Mouse (Mus musculus): Measurements from ENCODE around the gene Psme3. TPM values are rescaled to one million over a fixed set of nuclear protein-coding genes. Genes with fewer than 3 reads are reported as not detected.

Psme3 gene
- polyA plus RNA-seq, 2 experiments: 123 to 135 TPM

- WGBS (ENCODE audit: insufficient replicate concordance): 66% methylated on average over 8 of the region's 8 CpGs
- no peaks in the 10 kb centered on the region for H3K27me3 ChIP-seq (ENCODE audit: control insufficient read depth, insufficient read depth, low read length)
- no peaks in the 10 kb centered on the region for H3K9me3 ChIP-seq (ENCODE audit: control insufficient read depth, low read length)
- DNase-seq (ENCODE audit: low read depth in 3 of 3, low spot score in 3 of 3) (no peak), ATAC-seq (ENCODE audit: insufficient read depth) (no peak)
- H3K4me3 ChIP-seq (ENCODE audit: insufficient read depth in 1 of 2, low read depth in 2 of 2, low read length in 2 of 2): no peak within 1 kb of the TSS
- no peak within 1 kb of the TSS for H3K9ac ChIP-seq (replicated peaks)
- no peaks in the 10 kb centered on the region for H3K36me3 ChIP-seq (replicated peaks; ENCODE audit: control insufficient read depth, insufficient read depth, low read depth)
- peaks cover 2 to 19% of the 10 kb centered on the region in 2 experiments; a peak in 3 of 4 replicates for H3K4me1 ChIP-seq (replicated peaks; ENCODE audit: control insufficient read depth in 2 of 2, insufficient read depth in 2 of 2, low read length in 1 of 2)
- TF ChIP-seq CTCF (IDR thresholded peaks at IDR 0.05; ENCODE audit: low read depth) (no peak), EP300 (IDR thresholded peaks at IDR 0.05; ENCODE audit: low read depth) (no peak)
- H3K4me2 ChIP-seq (ENCODE audit: low read depth): no peak within 1 kb of the TSS
- no peak within 1 kb of the TSS for H3K27ac ChIP-seq
These were observed 51.4 kb downstream of the Psme3 start, which contains the start of gene G6pc for GRCm38 (mm10) chr11:101367326-101367935. TSS of gene G6pc (plus strand) at chr11:101367561.

GRCm38 (mm10) chr11:101370141-101370540 lies 54.1 kb downstream of the Psme3 start:
- DNase-seq (ENCODE audit: low read depth in 3 of 3, low spot score in 3 of 3): no peak
- H3K4me1 ChIP-seq (replicated peaks; ENCODE audit: control insufficient read depth in 2 of 2, insufficient read depth in 2 of 2, low read length in 1 of 2): 0 out of 4 replicates have a peak, but pooled peaks cover 0 to 2% of the 10 kb centered on the region in 2 experiments
- H3K4me3 ChIP-seq (ENCODE audit: insufficient read depth in 1 of 2, low read depth in 2 of 2, low read length in 2 of 2): no peak overlapping the region
- no peak for TF ChIP-seq EP300 (IDR thresholded peaks at IDR 0.05; ENCODE audit: low read depth)
- TF ChIP-seq CTCF (IDR thresholded peaks at IDR 0.05; ENCODE audit: low read depth): no peak
- no peak for ATAC-seq (ENCODE audit: insufficient read depth)
- WGBS (ENCODE audit: insufficient replicate concordance): 49% methylated on average over 5 of the region's 5 CpGs
- H3K27me3 ChIP-seq (ENCODE audit: control insufficient read depth, insufficient read depth, low read length): no peaks in the 10 kb centered on the region
- H3K4me2 ChIP-seq (ENCODE audit: low read depth): no peak overlapping the region
- H3K9me3 ChIP-seq (ENCODE audit: control insufficient read depth, low read length): no peaks in the 10 kb centered on the region
- no peak overlapping the region for H3K9ac ChIP-seq (replicated peaks)
- no peak overlapping the region for H3K27ac ChIP-seq
- no peaks in the 10 kb centered on the region for H3K36me3 ChIP-seq (replicated peaks; ENCODE audit: control insufficient read depth, insufficient read depth, low read depth)

Small RNA genes within 50 kb of the gene (microRNA-seq; reads per million reads assigned to microRNA genes)
- not detected for gene Gm25593

Other genes starting within 250 kb of the Psme3 start
Only the 30 nearest of the 31 such genes appear.
- 0.13 and 0.19 TPM in 2 replicates for gene Hsd17b1, start 237.8 kb upstream of the Psme3 start, polyA plus RNA-seq (2012; rRNA removed)
- 0.08 and 0.34 TPM in 2 replicates for gene Hsd17b1, start 237.8 kb upstream of the Psme3 start, polyA plus RNA-seq (2014; fragmentation: Nextera tagmentation; extraction: Ambion mirVana)
- gene Coasy, start 233.6 kb upstream of the Psme3 start, polyA plus RNA-seq (2012; rRNA removed): 16.2 and 16.7 TPM in 2 replicates
- gene Coasy, start 233.6 kb upstream of the Psme3 start, polyA plus RNA-seq (2014; fragmentation: Nextera tagmentation; extraction: Ambion mirVana): 17.7 and 19.9 TPM in 2 replicates
- gene Mlx, start 228.9 kb upstream of the Psme3 start, polyA plus RNA-seq (2012; rRNA removed): 16.8 and 18.6 TPM in 2 replicates
- 21.9 and 26.8 TPM in 2 replicates for gene Mlx, start 228.9 kb upstream of the Psme3 start, polyA plus RNA-seq (2014; fragmentation: Nextera tagmentation; extraction: Ambion mirVana)
- gene Psmc3ip, start 220.8 kb upstream of the Psme3 start, polyA plus RNA-seq (2012; rRNA removed): 7.3 and 16.8 TPM in 2 replicates
- 21.6 and 22.0 TPM in 2 replicates for gene Psmc3ip, start 220.8 kb upstream of the Psme3 start, polyA plus RNA-seq (2014; fragmentation: Nextera tagmentation; extraction: Ambion mirVana)
- 19.3 and 20.4 TPM in 2 replicates for gene Retreg3, start 196.3 kb upstream of the Psme3 start, polyA plus RNA-seq (2012; rRNA removed)
- gene Retreg3, start 196.3 kb upstream of the Psme3 start, polyA plus RNA-seq (2014; fragmentation: Nextera tagmentation; extraction: Ambion mirVana): 5.3 and 6.7 TPM in 2 replicates
- 12.4 and 13.8 TPM in 2 replicates for gene Tubg1, start 196.3 kb upstream of the Psme3 start, polyA plus RNA-seq (2012; rRNA removed)
- 32.0 and 32.4 TPM in 2 replicates for gene Tubg1, start 196.3 kb upstream of the Psme3 start, polyA plus RNA-seq (2014; fragmentation: Nextera tagmentation; extraction: Ambion mirVana)
- gene Tubg2, start 160.3 kb upstream of the Psme3 start, polyA plus RNA-seq (2012; rRNA removed): 0.13 and 0.14 TPM in 2 replicates
- gene Tubg2, start 160.3 kb upstream of the Psme3 start, polyA plus RNA-seq (2014; fragmentation: Nextera tagmentation; extraction: Ambion mirVana): not detected in 2 replicates
- 0.11 and 0.16 TPM in 2 replicates for gene Cntnap1, start 145.7 kb upstream of the Psme3 start, polyA plus RNA-seq (2012; rRNA removed)
- gene Cntnap1, start 145.7 kb upstream of the Psme3 start, polyA plus RNA-seq (2014; fragmentation: Nextera tagmentation; extraction: Ambion mirVana): 0.08 TPM in 1 of 2 replicates, not detected in the other
- gene Plekhh3, start 144.9 kb upstream of the Psme3 start, polyA plus RNA-seq (2012; rRNA removed): 1.1 TPM in 2 replicates
- gene Plekhh3, start 144.9 kb upstream of the Psme3 start, polyA plus RNA-seq (2014; fragmentation: Nextera tagmentation; extraction: Ambion mirVana): 1.0 TPM in 2 replicates
- not detected in 2 replicates for gene Ccr10, start 140.8 kb upstream of the Psme3 start, polyA plus RNA-seq (2012; rRNA removed)
- not detected in 2 replicates for gene Ccr10, start 140.8 kb upstream of the Psme3 start, polyA plus RNA-seq (2014; fragmentation: Nextera tagmentation; extraction: Ambion mirVana)
- 6.8 and 8.8 TPM in 2 replicates for gene Ezh1, start 89.8 kb upstream of the Psme3 start, polyA plus RNA-seq (2012; rRNA removed)
- gene Ezh1, start 89.8 kb upstream of the Psme3 start, polyA plus RNA-seq (2014; fragmentation: Nextera tagmentation; extraction: Ambion mirVana): 7.9 and 8.1 TPM in 2 replicates
- gene Ramp2, start 70.2 kb upstream of the Psme3 start, polyA plus RNA-seq (2012; rRNA removed): 15.1 and 17.5 TPM in 2 replicates
- gene Ramp2, start 70.2 kb upstream of the Psme3 start, polyA plus RNA-seq (2014; fragmentation: Nextera tagmentation; extraction: Ambion mirVana): 19.0 and 19.2 TPM in 2 replicates
- gene Vps25, start 62.5 kb upstream of the Psme3 start, polyA plus RNA-seq (2012; rRNA removed): 35.1 and 36.3 TPM in 2 replicates
- 88.6 and 90.0 TPM in 2 replicates for gene Vps25, start 62.5 kb upstream of the Psme3 start, polyA plus RNA-seq (2014; fragmentation: Nextera tagmentation; extraction: Ambion mirVana)
- 5.3 and 5.4 TPM in 2 replicates for gene Wnk4, start 55.6 kb upstream of the Psme3 start, polyA plus RNA-seq (2012; rRNA removed)
- 6.4 and 6.9 TPM in 2 replicates for gene Wnk4, start 55.6 kb upstream of the Psme3 start, polyA plus RNA-seq (2014; fragmentation: Nextera tagmentation; extraction: Ambion mirVana)
- 0.44 and 0.68 TPM in 2 replicates for gene Cntd1, start 37.2 kb upstream of the Psme3 start, polyA plus RNA-seq (2012; rRNA removed)
- gene Cntd1, start 37.2 kb upstream of the Psme3 start, polyA plus RNA-seq (2014; fragmentation: Nextera tagmentation; extraction: Ambion mirVana): 0.44 and 0.72 TPM in 2 replicates
- gene Coa3, start 37.1 kb upstream of the Psme3 start, polyA plus RNA-seq (2012; rRNA removed): 58.7 and 84.8 TPM in 2 replicates
- 109 and 122 TPM in 2 replicates for gene Coa3, start 37.1 kb upstream of the Psme3 start, polyA plus RNA-seq (2014; fragmentation: Nextera tagmentation; extraction: Ambion mirVana)
- gene Becn1, start 13.9 kb upstream of the Psme3 start, polyA plus RNA-seq (2012; rRNA removed): 22.7 and 60.5 TPM in 2 replicates
- gene Becn1, start 13.9 kb upstream of the Psme3 start, polyA plus RNA-seq (2014; fragmentation: Nextera tagmentation; extraction: Ambion mirVana): 86.2 and 93.6 TPM in 2 replicates
- 4.6 and 4.7 TPM in 2 replicates for gene Aoc2, start 8.8 kb downstream of the Psme3 start, polyA plus RNA-seq (2012; rRNA removed)
- 0.97 and 1.0 TPM in 2 replicates for gene Aoc2, start 8.8 kb downstream of the Psme3 start, polyA plus RNA-seq (2014; fragmentation: Nextera tagmentation; extraction: Ambion mirVana)
- 0.21 and 0.25 TPM in 2 replicates for gene Aoc3, start 14.4 kb downstream of the Psme3 start, polyA plus RNA-seq (2012; rRNA removed)
- gene Aoc3, start 14.4 kb downstream of the Psme3 start, polyA plus RNA-seq (2014; fragmentation: Nextera tagmentation; extraction: Ambion mirVana): 0.03 and 0.05 TPM in 2 replicates
- 0.02 TPM in 2 replicates for gene G6pc, start 51.3 kb downstream of the Psme3 start, polyA plus RNA-seq (2012; rRNA removed)
- 0.04 TPM in 1 of 2 replicates, not detected in the other for gene G6pc, start 51.3 kb downstream of the Psme3 start, polyA plus RNA-seq (2014; fragmentation: Nextera tagmentation; extraction: Ambion mirVana)
- 24.7 TPM in 2 replicates for gene Aarsd1, start 101.4 kb downstream of the Psme3 start, polyA plus RNA-seq (2012; rRNA removed)
- 39.7 and 42.0 TPM in 2 replicates for gene Aarsd1, start 101.4 kb downstream of the Psme3 start, polyA plus RNA-seq (2014; fragmentation: Nextera tagmentation; extraction: Ambion mirVana)
- 0.17 and 0.84 TPM in 2 replicates for gene Gm27029, start 108.6 kb downstream of the Psme3 start, polyA plus RNA-seq (2012; rRNA removed)
- gene Gm27029, start 108.6 kb downstream of the Psme3 start, polyA plus RNA-seq (2014; fragmentation: Nextera tagmentation; extraction: Ambion mirVana): 2.6 and 3.5 TPM in 2 replicates
- gene Rundc1, start 108.9 kb downstream of the Psme3 start, polyA plus RNA-seq (2012; rRNA removed): 3.4 and 3.9 TPM in 2 replicates
- gene Rundc1, start 108.9 kb downstream of the Psme3 start, polyA plus RNA-seq (2014; fragmentation: Nextera tagmentation; extraction: Ambion mirVana): 2.9 and 3.0 TPM in 2 replicates
- gene Ptges3l, start 109.1 kb downstream of the Psme3 start, polyA plus RNA-seq (2012; rRNA removed): 0.29 and 0.74 TPM in 2 replicates
- 0.53 and 0.86 TPM in 2 replicates for gene Ptges3l, start 109.1 kb downstream of the Psme3 start, polyA plus RNA-seq (2014; fragmentation: Nextera tagmentation; extraction: Ambion mirVana)
- 571 and 987 TPM in 2 replicates for gene Rpl27, start 126.1 kb downstream of the Psme3 start, polyA plus RNA-seq (2012; rRNA removed)
- 295 and 303 TPM in 2 replicates for gene Rpl27, start 126.1 kb downstream of the Psme3 start, polyA plus RNA-seq (2014; fragmentation: Nextera tagmentation; extraction: Ambion mirVana)
- 14.0 and 17.2 TPM in 2 replicates for gene Ifi35, start 132.2 kb downstream of the Psme3 start, polyA plus RNA-seq (2012; rRNA removed)
- gene Ifi35, start 132.2 kb downstream of the Psme3 start, polyA plus RNA-seq (2014; fragmentation: Nextera tagmentation; extraction: Ambion mirVana): 21.3 and 22.1 TPM in 2 replicates
- gene Rnd2, start 148.8 kb downstream of the Psme3 start, polyA plus RNA-seq (2012; rRNA removed): 2.9 and 3.1 TPM in 2 replicates
- 1.2 and 1.4 TPM in 2 replicates for gene Rnd2, start 148.8 kb downstream of the Psme3 start, polyA plus RNA-seq (2014; fragmentation: Nextera tagmentation; extraction: Ambion mirVana)
- gene Vat1, start 150.0 kb downstream of the Psme3 start, polyA plus RNA-seq (2012; rRNA removed): 9.1 TPM in 2 replicates
- 6.8 and 6.9 TPM in 2 replicates for gene Vat1, start 150.0 kb downstream of the Psme3 start, polyA plus RNA-seq (2014; fragmentation: Nextera tagmentation; extraction: Ambion mirVana)
- 5.7 and 8.6 TPM in 2 replicates for gene Brca1, start 235.7 kb downstream of the Psme3 start, polyA plus RNA-seq (2012; rRNA removed)
- gene Brca1, start 235.7 kb downstream of the Psme3 start, polyA plus RNA-seq (2014; fragmentation: Nextera tagmentation; extraction: Ambion mirVana): 14.0 and 15.2 TPM in 2 replicates
- gene Nbr1, start 235.9 kb downstream of the Psme3 start, polyA plus RNA-seq (2012; rRNA removed): 20.0 and 24.9 TPM in 2 replicates
- gene Nbr1, start 235.9 kb downstream of the Psme3 start, polyA plus RNA-seq (2014; fragmentation: Nextera tagmentation; extraction: Ambion mirVana): 28.9 and 33.8 TPM in 2 replicates

Measured in liver, embryonic 14.5 days (tissue).